Mouse (Mus musculus) lung, embryonic 14.5 days (tissue): ENCODE data around the gene Atl1. TPM values are rescaled to one million over a fixed set of nuclear protein-coding genes. Genes with fewer than 3 reads are reported as not detected.
A peak's percentile ranks its signal among the peaks of the same experiment; 100 is the strongest.

Source experiments
- ATAC-seq: fragments of 200-750 bp; cut with Nextera tagmentation; 2 replicates; pipeline ENCODE4 v1.8.0; 2017; ENCODE audit warnings: mild to moderate bottlenecking, moderate TSS enrichment, moderate library complexity; ENCODE audit not compliant: insufficient read depth
- DNase-seq: peaks from one replicate; pipeline ENCODE4 v3.0.0-alpha.2; 2015
- H3K27ac ChIP-seq: fragments of 300-500 bp; sonication (generic); 2 replicates; pipeline ENCODE4 v1.5.1; 2014; ENCODE audit warnings: low read depth, mild to moderate bottlenecking, moderate library complexity
- H3K27me3 ChIP-seq: fragments of 300-500 bp; sonication (generic); 2 replicates; pipeline ENCODE4 v1.6.1; 2014; ENCODE audit warnings: low read length, control low read depth; ENCODE audit not compliant: insufficient read depth
- H3K36me3 ChIP-seq: fragments of 300-500 bp; sonication (generic); 2 replicates; pipeline ENCODE4 v1.6.1; 2014; ENCODE audit warnings: control low read depth; ENCODE audit not compliant: insufficient read depth
- H3K4me1 ChIP-seq: fragments of 300-500 bp; sonication (generic); 2 replicates; pipeline ENCODE4 v1.6.1; 2014; ENCODE audit warnings: antibody characterized with exemption, control low read depth; ENCODE audit not compliant: insufficient read depth
- H3K4me2 ChIP-seq: fragments of 300-500 bp; sonication (generic); 2 replicates; pipeline ENCODE4 v1.6.1; 2014; ENCODE audit warnings: mild to moderate bottlenecking
- H3K4me3 ChIP-seq: fragments of 300-500 bp; sonication (generic); 2 replicates; pipeline ENCODE4 v1.5.1; 2014; ENCODE audit warnings: low read depth, low read length
- H3K9ac ChIP-seq: fragments of 300-500 bp; sonication (generic); 2 replicates; pipeline ENCODE4 v1.6.1; 2014
- H3K9me3 ChIP-seq: fragments of 300-500 bp; sonication (generic); 2 replicates; pipeline ENCODE4 v1.6.1; 2016; ENCODE audit warnings: low read depth, low read length, control low read depth
- CTCF ChIP-seq: IDR thresholded peaks from 2 replicates; pipeline ENCODE4 v1.5.1; 2016; ENCODE audit warnings: antibody characterized with exemption, low read depth
- WGBS: fragments of 180-500 bp; shearing (Covaris S2); extraction: QIAGEN DNeasy Blood & Tissue Kit; methylation state at CpG from one replicate; pipeline ENCODE4 v1.1.7; 2014; 5-methylcytosine and 5-hydroxymethylcytosine counted together
- polyA plus RNA-seq: library from polyadenylated mRNA; unstranded; fragments of >200 nt; fragmentation: Nextera tagmentation; extraction: Ambion mirVana; gene quantifications from 2 replicates; pipeline ENCODE4 v1.2.1, GENCODE M21; 2014

The Atl1 gene
- polyA plus RNA-seq, 1 experiment from 2014 or later, result 3.2 TPM

GRCm38 (mm10) chr12:70015936-70016335 lies 123.5 kb downstream of the Atl1 start:
- Histone ChIP-seq H3K4me1 (no peaks in the 10 kb centered on the region), H3K27me3 (no peaks in the 10 kb centered on the region), H3K4me2 (no peak overlapping the region), H3K9me3 (no peaks in the 10 kb centered on the region), H3K9ac (no peak overlapping the region), H3K36me3 (peaks cover 45% of the 10 kb centered on the region), H3K27ac (no peak overlapping the region; the same call in 1 of the 2 replicates), H3K4me3 (no peak overlapping the region)
- ATAC-seq (no peak), DNase-seq (peak; percentile 22)
- TF ChIP-seq CTCF, result no peak
- 43% methylated on average over 4 of the region's 4 CpGs for WGBS

Other genes with a start within 250 kb of the Atl1 start
- gene Sos2, start 210.8 kb upstream of the Atl1 start, polyA plus RNA-seq, result 11.4 and 13.0 TPM in 2 replicates
- 13.1 and 14.5 TPM in 2 replicates for gene L2hgdh, start 167.7 kb upstream of the Atl1 start, polyA plus RNA-seq
- 29.4 and 33.3 TPM in 2 replicates for gene Atp5s, start 167.7 kb upstream of the Atl1 start, polyA plus RNA-seq
- gene Cdkl1, start 101.3 kb upstream of the Atl1 start, polyA plus RNA-seq, result 1.6 and 1.8 TPM in 2 replicates
- 43.9 and 49.0 TPM in 2 replicates for gene Map4k5, start 586 bp downstream of the Atl1 start, polyA plus RNA-seq
- gene Sav1, start 94.4 kb downstream of the Atl1 start, polyA plus RNA-seq, result 11.8 and 12.8 TPM in 2 replicates
- 20.8 and 25.1 TPM in 2 replicates for gene Nin, start 221.1 kb downstream of the Atl1 start, polyA plus RNA-seq